Mouse (Mus musculus) olfactory bulb, adult 2 months (tissue): ENCODE measurements around the gene Gm21994. TPM values are rescaled to one million over a fixed set of nuclear protein-coding genes. Genes with fewer than 3 reads are reported as not detected.
A peak's percentile ranks its signal among the peaks of the same experiment; 100 is the strongest.
"Not testable (repeated sequence)": the region's sequence is repeated elsewhere in the genome, so short reads cannot be mapped to it uniquely, and the experiment has no call there.

Source experiments
- H3K27ac ChIP-seq: fragments of 200-500 bp; 2 replicates; pipeline ENCODE4 v1.5.1; 2012; ENCODE audit warnings: low read depth, low read length; ENCODE audit not compliant: insufficient read depth
- H3K4me1 ChIP-seq: fragments of 200-500 bp; 2 replicates; pipeline ENCODE4 v1.6.1; 2012; ENCODE audit warnings: low read length; ENCODE audit not compliant: control insufficient read depth, insufficient read depth
- H3K4me3 ChIP-seq: fragments of 200-500 bp; 2 replicates; pipeline ENCODE4 v1.5.1; 2012; ENCODE audit warnings: mild to moderate bottlenecking, low read depth, low read length, moderate library complexity; ENCODE audit not compliant: insufficient read depth
- CTCF ChIP-seq: fragments of 200-500 bp; IDR thresholded peaks from 2 replicates; pipeline ENCODE4 v1.5.1; 2012; ENCODE audit warnings: low read depth, mild to moderate bottlenecking, low read length, moderate library complexity; ENCODE audit not compliant: insufficient read depth
- POLR2A ChIP-seq: fragments of 200-500 bp; IDR thresholded peaks from 2 replicates; pipeline ENCODE4 v1.6.1; 2012; ENCODE audit warnings: mild to moderate bottlenecking, low read depth, low read length, moderate library complexity; ENCODE audit not compliant: insufficient read depth
- WGBS: fragments of 180-500 bp; shearing (Covaris S2); methylation state at CpG from one replicate; pipeline ENCODE4 v1.1.7; 2018; 5-methylcytosine and 5-hydroxymethylcytosine counted together
- polyA plus RNA-seq: library from polyadenylated mRNA; stranded (reverse); fragments of >200 nt; gene quantifications from 2 replicates; pipeline ENCODE4 v1.2.4, GENCODE M21; 2012; ENCODE audit warnings: low replicate concordance; ENCODE audit not compliant: missing spikeins, insufficient read depth, insufficient read length

Gm21994 gene
- polyA plus RNA-seq: not detected in 2 replicates

GRCm38 (mm10) chr2:150255491-150255890 is at the start of gene Gm21994:
Gene Gm21994, minus strand, starts transcription at chr2:150255591.
- 55% methylated on average over 2 of the region's 2 CpGs for whole genome bisulfite sequencing
- H3K4me1 ChIP-seq, H3K27ac ChIP-seq, H3K4me3 ChIP-seq: not testable (repeated sequence)

- TF ChIP-seq CTCF: no peak
- no peak for TF ChIP-seq POLR2A
- WGBS: 48% methylated on average over 1 of the region's 1 CpGs
- Histone ChIP-seq H3K4me1 (no peaks in the 10 kb centered on the region), H3K4me3 (no peak overlapping the region), H3K27ac (no peak overlapping the region)
Measured at GRCm38 (mm10) chr2:150299096-150299495, 43.7 kb upstream of the Gm21994 start.

DNA sequence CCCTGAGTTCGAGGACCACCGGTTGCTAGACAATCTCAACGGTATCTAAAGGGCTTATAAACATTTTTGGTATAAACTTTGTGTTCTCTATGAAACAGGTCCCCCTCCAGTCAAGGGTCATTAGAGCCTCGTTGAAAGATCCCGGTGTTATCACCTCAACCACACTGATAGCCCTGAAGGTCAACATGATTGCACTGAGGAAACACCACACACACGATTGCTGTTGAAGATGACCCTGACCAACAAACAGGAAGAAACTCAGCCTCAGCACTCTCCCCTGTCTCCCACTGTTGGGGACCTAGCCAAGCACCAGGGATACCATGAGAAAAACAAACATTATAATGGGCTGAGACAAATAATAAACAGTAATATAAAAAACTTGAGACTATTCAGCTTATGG is 38.3 kb upstream of the Gm21994 start:
- Histone ChIP-seq H3K27ac (no peak overlapping the region), H3K4me3 (no peak overlapping the region), H3K4me1 (no peaks in the 10 kb centered on the region)
- 90% methylated on average over 6 of the region's 6 CpGs for WGBS
- TF ChIP-seq POLR2A: no peak
- no peak for TF ChIP-seq CTCF

DNA sequence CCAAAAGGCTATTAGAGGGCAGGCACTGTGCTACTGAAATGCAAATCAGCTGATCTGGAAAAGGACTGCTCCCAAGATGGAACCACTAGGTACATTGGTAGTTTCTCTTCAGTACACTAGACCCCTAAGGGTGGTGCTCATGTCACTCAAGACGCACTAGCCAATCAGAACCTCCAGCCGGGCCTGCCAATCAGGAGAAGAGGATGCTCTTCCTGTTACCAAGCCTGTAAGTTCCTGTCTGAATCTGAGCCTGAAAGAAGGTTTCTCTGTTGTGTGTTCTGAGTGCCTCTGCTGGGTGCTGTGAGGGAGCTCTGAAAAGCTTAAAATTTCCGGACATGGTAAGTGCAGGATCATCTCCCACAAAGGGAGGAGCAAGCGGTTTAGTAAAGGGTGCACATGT is 1.9 kb upstream of the Gm21994 start, which contains the start of gene Gm14124:
Gene Gm14124, plus strand, starts transcription at position 227 of the 400 bp plus-strand sequence.
- H3K4me3 ChIP-seq, H3K4me1 ChIP-seq, H3K27ac ChIP-seq: not testable (repeated sequence)
- 74% methylated on average over 4 of the region's 4 CpGs for WGBS

DNA sequence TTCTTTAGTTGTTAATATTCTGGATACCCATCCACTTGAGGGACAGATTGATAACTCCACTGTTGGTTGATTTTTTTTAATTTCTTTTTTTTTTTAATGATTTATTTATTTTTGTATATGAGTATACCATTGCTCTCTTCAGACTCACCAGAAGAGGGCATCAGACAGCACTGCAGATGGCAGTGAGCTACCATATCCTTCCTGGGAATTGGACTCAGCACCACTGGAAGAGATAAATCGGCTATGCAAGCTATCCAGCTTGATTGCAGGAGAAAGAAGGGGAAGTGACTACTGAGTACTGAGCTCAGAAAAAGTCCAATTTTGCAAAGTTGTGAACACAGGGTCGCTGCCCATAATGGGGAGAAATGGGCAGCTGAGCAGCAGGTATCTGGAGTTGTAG is 1.5 kb upstream of the Gm21994 start:
- H3K27ac ChIP-seq, H3K4me3 ChIP-seq, H3K4me1 ChIP-seq: not testable (repeated sequence)
- WGBS: 77% methylated on average over 2 of the region's 2 CpGs

- WGBS: 93% methylated on average over 2 of the region's 2 CpGs
- TF ChIP-seq CTCF: no peak
- TF ChIP-seq POLR2A: no peak
- Histone ChIP-seq H3K4me1 (no peaks in the 10 kb centered on the region), H3K27ac (no peak overlapping the region), H3K4me3 (no peak overlapping the region)
Measured at GRCm38 (mm10) chr2:150243211-150243610, 12.2 kb downstream of the Gm21994 start.

- H3K27ac ChIP-seq, H3K4me3 ChIP-seq, H3K4me1 ChIP-seq: not testable (repeated sequence)
Measured at GRCm38 (mm10) chr2:150223263-150223662, 32.1 kb downstream of the Gm21994 start.

DNA sequence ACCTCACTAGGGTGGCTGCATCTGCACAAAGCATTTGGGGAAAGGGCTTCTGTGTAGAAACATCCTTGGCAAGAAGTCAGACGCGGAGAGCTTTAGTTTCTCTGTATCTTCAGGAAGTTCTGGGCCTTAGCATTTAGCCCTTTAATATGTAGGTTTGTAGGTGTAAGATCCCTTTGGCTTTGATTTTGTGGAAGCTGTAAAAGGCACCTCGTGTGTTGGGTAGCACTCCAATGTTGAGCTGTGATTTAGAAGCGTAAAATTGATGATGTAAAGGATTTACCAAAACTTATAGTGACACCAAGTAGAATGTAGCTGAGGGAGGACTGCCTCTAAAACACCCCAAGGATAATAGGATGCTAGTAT is 37.0 kb downstream of the Gm21994 start:
- not testable (repeated sequence) for H3K27ac ChIP-seq, H3K4me1 ChIP-seq
- H3K4me3 ChIP-seq: peak overlapping the region; percentile 53
- 11% methylated on average over 4 of the region's 4 CpGs for WGBS

DNA sequence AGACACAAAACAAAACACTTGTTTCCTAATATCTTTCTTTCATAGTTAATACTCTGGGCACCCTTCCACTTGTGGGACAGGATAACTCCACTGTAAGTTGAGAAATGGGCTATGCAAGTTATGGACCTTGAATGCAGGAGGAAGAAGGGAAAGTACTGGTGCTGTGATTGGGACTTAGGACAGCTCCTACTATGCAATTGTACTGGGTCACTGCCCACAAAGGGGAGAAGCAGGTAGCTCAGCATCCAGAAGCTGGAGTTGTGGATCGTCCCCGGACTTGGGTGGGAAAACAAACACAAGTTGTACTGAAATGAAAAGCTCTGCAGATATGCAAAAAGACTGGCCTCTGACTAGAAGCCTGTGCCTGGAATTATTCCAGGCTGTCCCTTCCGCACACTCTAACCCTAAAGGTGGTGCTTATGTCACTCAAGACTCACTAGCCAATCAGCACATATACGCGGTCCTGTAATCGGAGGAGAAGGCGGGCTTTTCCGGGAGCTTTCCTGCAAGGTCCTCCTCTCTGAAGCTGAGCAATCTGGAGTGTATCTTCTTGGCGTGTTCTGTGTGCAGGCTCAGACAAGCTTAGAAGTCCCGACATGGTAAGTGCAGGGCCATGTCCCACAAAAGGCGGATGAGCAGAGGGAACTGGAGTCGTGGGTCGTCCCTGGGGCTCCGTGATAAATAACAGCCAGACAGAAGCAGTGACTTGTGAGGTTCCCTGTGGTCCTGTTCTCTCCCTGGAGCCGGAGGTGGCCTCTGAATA is 37.6 kb downstream of the Gm21994 start, which contains the start of gene Zfp937:
Gene Zfp937, plus strand, starts transcription at position 474 of the 763 bp plus-strand sequence.
- H3K4me3 ChIP-seq: peak within 1 kb of the TSS; percentile 53

More for the DNA sequence above, 37.6 kb downstream of the Gm21994 start, which contains the start of gene Zfp937:
- not testable (repeated sequence) for H3K4me1 ChIP-seq, H3K27ac ChIP-seq
- under 1% methylated on average over 15 of the region's 15 CpGs for WGBS

Other genes with a start within 250 kb of the Gm21994 start
- gene Zfp120, start 118.9 kb downstream of the Gm21994 start, polyA plus RNA-seq: not detected in 2 replicates
- not detected in 2 replicates for gene Gm10770, start 75.9 kb downstream of the Gm21994 start, polyA plus RNA-seq
- not detected in 2 replicates for gene Gm14139, start 73.8 kb downstream of the Gm21994 start, polyA plus RNA-seq
- not detected in 2 replicates for gene Zfp937, start 37.5 kb downstream of the Gm21994 start, polyA plus RNA-seq
- gene Gm14124, start 1.9 kb upstream of the Gm21994 start, polyA plus RNA-seq: not detected in 2 replicates
- gene Gm10130, start 68.1 kb upstream of the Gm21994 start, polyA plus RNA-seq: not detected in 2 replicates
- gene 3300002I08Rik, start 107.2 kb upstream of the Gm21994 start, polyA plus RNA-seq: not detected in 2 replicates
- gene Zfp442, start 195.9 kb upstream of the Gm21994 start, polyA plus RNA-seq: not detected in 2 replicates
- not detected in 2 replicates for gene Zfp345, start 229.5 kb upstream of the Gm21994 start, polyA plus RNA-seq